Mouse (Mus musculus) neural tube, postnatal 0 days (tissue): ENCODE results near the gene Ptrh1. TPM values are rescaled to one million over a fixed set of nuclear protein-coding genes. Genes with fewer than 3 reads are reported as not detected.

ENCODE experiments used
- polyA plus RNA-seq: library from polyadenylated mRNA; unstranded; fragments of >200 nt; fragmentation: Nextera tagmentation; extraction: Ambion mirVana; gene quantifications from 2 replicates; pipeline ENCODE4 v1.2.1, GENCODE M21; 2015

Ptrh1 gene
- polyA plus RNA-seq: 4.9 and 6.7 TPM in 2 replicates

DNA sequence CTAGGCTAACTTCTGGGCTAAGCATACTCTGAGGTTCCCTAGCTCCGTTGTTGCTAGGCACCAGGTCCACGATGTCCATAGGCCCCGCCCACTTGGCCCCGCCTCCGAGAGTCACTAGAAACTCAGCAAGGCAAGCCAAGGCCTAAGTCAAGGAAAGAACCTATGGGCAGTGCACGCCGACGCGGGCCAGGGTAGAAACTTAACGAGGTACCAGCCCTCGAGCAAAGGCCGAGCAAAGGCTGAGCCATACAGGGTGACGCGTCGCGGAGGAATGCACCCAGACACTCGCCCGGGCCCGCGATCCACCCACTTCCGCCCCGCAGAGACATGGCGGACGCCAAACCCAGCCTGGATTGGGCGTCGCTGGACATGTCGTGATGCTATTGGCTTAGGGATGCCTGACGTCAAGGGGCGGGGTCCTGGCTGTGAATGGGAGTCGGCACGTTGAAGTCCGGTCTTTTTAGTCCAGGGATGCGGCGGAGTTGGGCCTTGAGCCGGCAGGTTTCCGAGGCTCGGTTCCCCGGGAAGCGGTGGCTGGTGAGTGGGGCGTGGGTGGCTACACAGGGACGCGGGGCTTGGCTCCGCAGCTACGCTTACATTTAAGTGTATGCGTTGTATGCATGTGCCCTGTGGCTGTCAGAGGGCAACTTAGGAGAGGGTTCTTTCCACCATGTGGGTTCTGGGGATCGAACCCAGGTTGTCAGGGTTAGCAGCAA lies at the start of gene Ptrh1, which contains the start of gene Ttc16:
Gene Ptrh1 (plus strand): TSS at position 428 of the 716 bp plus-strand sequence.
Gene Ttc16 (minus strand): TSS at position 275 of the 716 bp plus-strand sequence.

DNA sequence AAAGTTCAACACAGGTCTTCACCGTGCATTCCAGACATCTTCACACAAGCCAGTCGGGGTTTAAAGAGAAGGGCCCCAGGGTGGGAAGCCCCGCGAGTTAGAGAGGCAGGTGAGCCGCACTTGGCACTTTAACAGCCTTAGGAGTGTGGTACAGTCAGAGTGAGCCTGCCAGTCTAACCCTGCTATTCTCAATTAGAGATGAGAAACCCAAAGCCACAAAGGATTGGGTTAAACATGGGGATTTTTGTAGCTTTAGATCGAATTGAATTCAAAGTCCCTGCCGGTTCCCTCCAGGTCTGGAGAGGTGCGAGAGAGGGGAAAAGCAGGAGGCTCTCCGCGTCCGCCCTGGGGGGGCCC lies 34.7 kb upstream of the Ptrh1 start, which contains the start of gene 6330409D20Rik:
Gene 6330409D20Rik (minus strand): TSS at position 101 of the 357 bp plus-strand sequence.

DNA sequence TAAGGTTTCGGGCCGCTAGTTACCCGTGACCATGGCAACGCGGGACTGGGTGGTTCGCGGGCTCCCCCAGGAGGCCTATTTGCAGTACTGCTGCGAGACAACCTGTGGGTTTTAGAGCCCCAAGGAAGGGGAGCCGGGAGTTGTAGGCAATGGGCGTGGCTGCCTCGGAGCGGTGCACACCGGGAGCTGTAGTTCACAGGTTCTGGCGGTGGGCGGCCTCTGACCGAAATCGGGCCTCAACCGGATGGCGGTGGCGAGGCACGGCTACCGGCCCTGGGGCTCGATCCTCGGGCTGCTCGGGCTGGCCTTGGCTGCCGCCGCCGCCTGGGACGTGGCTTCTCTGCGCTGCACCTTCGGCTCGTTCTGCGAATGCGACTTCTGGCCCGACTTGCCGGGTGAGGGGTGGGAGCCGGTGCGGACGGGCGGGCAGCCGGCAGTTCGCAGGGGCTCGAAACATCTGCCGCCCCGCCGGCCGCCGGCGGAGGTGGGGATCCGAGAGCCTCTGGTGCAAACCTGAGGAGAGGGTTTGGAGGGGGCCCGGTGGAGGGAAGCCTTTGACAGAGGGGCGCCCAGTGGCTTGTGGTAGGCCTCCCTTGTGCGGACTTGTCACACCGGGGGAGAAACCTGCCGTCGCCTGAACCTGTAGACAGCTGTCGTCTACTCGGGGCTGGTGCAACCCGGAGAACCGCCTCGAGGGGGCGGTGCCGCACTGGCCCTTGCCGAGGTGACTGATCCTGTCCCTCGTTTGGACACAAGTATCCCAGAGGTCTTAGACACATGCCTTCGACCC lies 18.3 kb upstream of the Ptrh1 start, which contains the start of gene Tor2a:
Gene Tor2a (plus strand): TSS at position 179 of the 790 bp plus-strand sequence.

DNA sequence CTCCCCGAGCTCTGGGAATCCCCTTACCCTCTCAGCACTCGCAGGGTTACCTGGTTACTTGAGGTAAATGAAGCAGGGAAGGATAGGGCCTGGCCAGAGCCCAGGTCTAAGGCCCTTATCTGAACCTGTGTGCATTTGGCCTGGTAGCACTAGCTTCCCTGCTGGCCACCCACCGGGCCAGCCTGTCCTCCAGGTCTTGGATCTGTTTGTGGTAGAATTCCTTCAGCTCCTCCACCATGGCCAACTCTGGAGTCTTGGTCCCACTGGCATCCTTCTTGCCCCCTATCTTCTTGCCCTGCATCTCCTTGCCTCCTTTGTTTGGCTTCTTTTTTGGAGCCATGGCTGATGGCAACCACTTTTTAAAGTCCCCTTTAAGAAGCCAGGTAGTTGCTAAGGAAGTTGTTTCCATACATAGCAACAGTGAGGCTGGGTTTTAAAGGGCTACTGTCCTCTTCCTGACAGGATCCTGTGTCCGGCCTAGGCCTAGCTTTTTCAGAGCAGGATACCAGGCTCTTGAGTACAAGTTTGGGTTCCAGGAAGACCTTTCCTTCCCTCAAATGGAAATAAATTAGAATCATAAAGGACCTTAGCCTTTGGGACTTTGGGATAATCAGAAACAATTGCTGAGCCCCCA lies 8.6 kb downstream of the Ptrh1 start, which contains the start of gene Cfap157:
Gene Cfap157 (minus strand): TSS at position 381 of the 634 bp plus-strand sequence.

Other genes starting within 250 kb of the Ptrh1 start
- gene Fam102a, start 240.5 kb upstream of the Ptrh1 start, polyA plus RNA-seq: 8.4 and 9.0 TPM in 2 replicates
- 146 and 153 TPM in 2 replicates for gene Dpm2, start 204.9 kb upstream of the Ptrh1 start, polyA plus RNA-seq
- 15.4 and 21.2 TPM in 2 replicates for gene Pip5kl1, start 201.0 kb upstream of the Ptrh1 start, polyA plus RNA-seq
- 1.2 TPM in 2 replicates for gene 9430097D07Rik, start 200.1 kb upstream of the Ptrh1 start, polyA plus RNA-seq
- 43.1 and 45.8 TPM in 2 replicates for gene St6galnac4, start 188.7 kb upstream of the Ptrh1 start, polyA plus RNA-seq
- gene St6galnac6, start 176.1 kb upstream of the Ptrh1 start, polyA plus RNA-seq: 21.6 and 23.7 TPM in 2 replicates
- 109 and 116 TPM in 2 replicates for gene Ak1, start 154.0 kb upstream of the Ptrh1 start, polyA plus RNA-seq
- gene Eng, start 129.2 kb upstream of the Ptrh1 start, polyA plus RNA-seq: 22.6 and 25.0 TPM in 2 replicates
- 20.9 and 21.2 TPM in 2 replicates for gene Fpgs, start 71.6 kb upstream of the Ptrh1 start, polyA plus RNA-seq
- 64.5 and 66.3 TPM in 2 replicates for gene Cdk9, start 62.7 kb upstream of the Ptrh1 start, polyA plus RNA-seq
- 50.6 and 52.5 TPM in 2 replicates for gene Sh2d3c, start 54.7 kb upstream of the Ptrh1 start, polyA plus RNA-seq
- gene 6330409D20Rik, start 34.8 kb upstream of the Ptrh1 start, polyA plus RNA-seq: 3.0 and 4.6 TPM in 2 replicates
- gene Tor2a, start 18.6 kb upstream of the Ptrh1 start, polyA plus RNA-seq: 52.3 and 58.5 TPM in 2 replicates
- gene Ttc16, start 153 bp upstream of the Ptrh1 start, polyA plus RNA-seq: 0.48 and 0.62 TPM in 2 replicates
- 1.5 and 1.6 TPM in 2 replicates for gene Cfap157, start 8.6 kb downstream of the Ptrh1 start, polyA plus RNA-seq
- gene Stxbp1, start 71.5 kb downstream of the Ptrh1 start, polyA plus RNA-seq: 346 and 388 TPM in 2 replicates
- gene Fam129b, start 100.3 kb downstream of the Ptrh1 start, polyA plus RNA-seq: 22.6 and 24.0 TPM in 2 replicates
- gene Rpl12, start 185.8 kb downstream of the Ptrh1 start, polyA plus RNA-seq: 109 and 117 TPM in 2 replicates
- 21.0 and 24.9 TPM in 2 replicates for gene Lrsam1, start 185.8 kb downstream of the Ptrh1 start, polyA plus RNA-seq
- 32.7 and 35.2 TPM in 2 replicates for gene Slc2a8, start 206.3 kb downstream of the Ptrh1 start, polyA plus RNA-seq